Mouse (Mus musculus) heart, embryonic 15.5 days (tissue): ENCODE measurements around the gene Frrs1l. TPM values are rescaled to one million over a fixed set of nuclear protein-coding genes. Genes with fewer than 3 reads are reported as not detected.

Experiments
- ATAC-seq: fragments of 200-750 bp; cut with Nextera tagmentation; replicated peaks from 2 replicates; pipeline ENCODE4 v1.8.0; 2017; ENCODE audit warnings: low read depth, moderate TSS enrichment; ENCODE audit not compliant: insufficient number of reproducible peaks, insufficient read depth, low FRiP score
- H3K27ac ChIP-seq: fragments of 300-500 bp; sonication (generic); 2 replicates; pipeline ENCODE4 v1.5.1; 2015; ENCODE audit warnings: mild to moderate bottlenecking, inconsistent platforms
- H3K27me3 ChIP-seq: fragments of 300-500 bp; sonication (generic); 2 replicates; pipeline ENCODE4 v1.6.1; 2015; ENCODE audit warnings: inconsistent platforms
- H3K36me3 ChIP-seq: fragments of 300-500 bp; sonication (generic); 2 replicates; pipeline ENCODE4 v1.6.1; 2015; ENCODE audit warnings: mild to moderate bottlenecking, inconsistent platforms
- H3K4me1 ChIP-seq: fragments of 300-500 bp; sonication (generic); replicated peaks from 2 replicates; pipeline ENCODE4 v1.6.1; 2015; ENCODE audit warnings: inconsistent platforms
- H3K4me2 ChIP-seq: fragments of 300-500 bp; sonication (generic); 2 replicates; pipeline ENCODE4 v1.6.1; 2015; ENCODE audit warnings: inconsistent platforms, mild to moderate bottlenecking, moderate library complexity
- H3K4me3 ChIP-seq: fragments of 300-500 bp; sonication (generic); 2 replicates; pipeline ENCODE4 v1.5.1; 2015; ENCODE audit warnings: mild to moderate bottlenecking, inconsistent platforms
- H3K9ac ChIP-seq: fragments of 300-500 bp; sonication (generic); 2 replicates; pipeline ENCODE4 v1.6.1; 2015; ENCODE audit warnings: mild to moderate bottlenecking, inconsistent platforms
- H3K9me3 ChIP-seq: fragments of 300-500 bp; sonication (generic); replicated peaks from 2 replicates; pipeline ENCODE4 v1.6.1; 2016; ENCODE audit warnings: inconsistent platforms
- WGBS: fragments of 180-500 bp; shearing (Covaris S2); methylation state at CpG from one replicate; pipeline ENCODE4 v1.1.7; 2015; ENCODE audit warnings: mixed read lengths; 5-methylcytosine and 5-hydroxymethylcytosine counted together
- polyA plus RNA-seq: library from polyadenylated mRNA; unstranded; fragments of >200 nt; fragmentation: Nextera tagmentation; extraction: Ambion mirVana; gene quantifications from 2 replicates; pipeline ENCODE4 v1.2.1, GENCODE M21; 2015

Frrs1l gene
- polyA plus RNA-seq: 0.28 and 0.38 TPM in 2 replicates

DNA sequence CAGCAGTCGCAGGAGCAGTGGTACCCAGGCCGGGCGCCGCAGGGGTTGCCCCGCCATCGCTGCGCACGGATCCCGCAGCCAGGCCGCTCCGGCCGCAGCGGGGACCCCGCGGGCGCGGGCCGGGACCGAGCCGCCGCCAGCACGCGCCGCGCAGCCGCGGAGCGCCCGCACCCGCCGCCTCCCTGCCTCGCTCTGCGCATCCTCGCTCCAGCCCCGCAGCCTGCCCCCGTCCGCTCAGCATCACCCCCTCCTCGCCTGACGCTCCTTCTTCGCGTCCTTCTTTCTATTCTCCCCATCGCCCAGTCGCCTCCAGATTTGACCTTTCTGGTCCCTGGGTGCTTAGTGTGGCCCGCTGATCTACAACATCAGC lies at the start of gene Frrs1l:
Frrs1l (minus strand) TSS at position 177 of the 370 bp plus-strand sequence.
- Histone ChIP-seq H3K27ac (no peak within 1 kb of the TSS), H3K4me2 (peak within 1 kb of the TSS; percentile 99), H3K27me3 (peaks cover 44% of the 10 kb centered on the region), H3K9me3 (no peaks in the 10 kb centered on the region), H3K4me1 (peaks cover 11% of the 10 kb centered on the region), H3K4me3 (peak within 1 kb of the TSS; percentile 62), H3K9ac (peak within 1 kb of the TSS; percentile 55), H3K36me3 (no peaks in the 10 kb centered on the region)
- WGBS: under 1% methylated on average over 44 of the region's 44 CpGs
- ATAC-seq: 0 out of 2 replicates have a peak, but pooled peaks have one; percentile 43

GRCm38 (mm10) chr4:57039127-57040031 lies 49.2 kb upstream of the Frrs1l start:
- ATAC-seq: no peak
- no peak overlapping the region for H3K9ac ChIP-seq

DNA sequence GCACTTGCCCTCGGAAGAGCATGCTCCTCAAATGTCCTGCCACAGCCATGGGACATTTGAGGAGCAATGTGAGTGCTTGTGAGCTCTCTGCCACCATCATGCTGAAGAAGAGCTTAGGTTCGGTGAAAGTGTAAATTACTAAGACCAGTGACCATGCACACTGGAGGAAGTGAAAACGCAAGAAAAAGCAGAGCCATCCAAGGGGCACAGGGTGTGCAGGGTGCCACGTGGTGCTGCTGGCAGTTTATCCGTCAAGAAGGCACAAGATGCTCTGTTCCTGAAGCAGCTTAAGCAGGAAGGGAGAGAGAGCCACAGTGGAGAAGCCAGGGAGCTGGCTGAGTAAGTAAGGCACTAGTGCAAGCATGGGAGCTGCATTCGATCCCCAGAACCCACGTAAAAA lies 47.4 kb upstream of the Frrs1l start:
- H3K36me3 ChIP-seq: no peaks in the 10 kb centered on the region
- H3K4me3 ChIP-seq: no peak overlapping the region
- H3K4me2 ChIP-seq: no peak overlapping the region
- peaks cover 7% of the 10 kb centered on the region for H3K4me1 ChIP-seq
- peaks cover 8% of the 10 kb centered on the region for H3K27me3 ChIP-seq
- no peak overlapping the region for H3K9ac ChIP-seq
- no peak for ATAC-seq
- H3K27ac ChIP-seq: no peak overlapping the region
- no peaks in the 10 kb centered on the region for H3K9me3 ChIP-seq
- 66% methylated on average over 7 of the region's 7 CpGs for WGBS

More at GRCm38 (mm10) chr4:57039127-57040031, 49.2 kb upstream of the Frrs1l start:
- H3K4me2 ChIP-seq: peak overlapping the region; percentile 41
- no peaks in the 10 kb centered on the region for H3K36me3 ChIP-seq
- peak overlapping the region; percentile 18; the same call in 1 of the 2 replicates for H3K4me3 ChIP-seq
- H3K27me3 ChIP-seq: peaks cover 8% of the 10 kb centered on the region
- 9% methylated on average over 23 of the region's 23 CpGs for WGBS
- no peak overlapping the region for H3K27ac ChIP-seq
- H3K4me1 ChIP-seq: peaks cover 7% of the 10 kb centered on the region
- no peaks in the 10 kb centered on the region for H3K9me3 ChIP-seq

- Histone ChIP-seq H3K4me2 (no peak overlapping the region), H3K9me3 (no peaks in the 10 kb centered on the region), H3K27ac (no peak overlapping the region), H3K4me1 (peaks cover under 1% of the 10 kb centered on the region; the same call in 1 of the 2 replicates), H3K27me3 (peaks cover 8% of the 10 kb centered on the region), H3K9ac (no peak overlapping the region), H3K36me3 (no peaks in the 10 kb centered on the region), H3K4me3 (no peak overlapping the region)
- 70% methylated on average over 5 of the region's 5 CpGs for WGBS
- ATAC-seq: no peak
Measured at GRCm38 (mm10) chr4:57034169-57034568, 44.0 kb upstream of the Frrs1l start.

DNA sequence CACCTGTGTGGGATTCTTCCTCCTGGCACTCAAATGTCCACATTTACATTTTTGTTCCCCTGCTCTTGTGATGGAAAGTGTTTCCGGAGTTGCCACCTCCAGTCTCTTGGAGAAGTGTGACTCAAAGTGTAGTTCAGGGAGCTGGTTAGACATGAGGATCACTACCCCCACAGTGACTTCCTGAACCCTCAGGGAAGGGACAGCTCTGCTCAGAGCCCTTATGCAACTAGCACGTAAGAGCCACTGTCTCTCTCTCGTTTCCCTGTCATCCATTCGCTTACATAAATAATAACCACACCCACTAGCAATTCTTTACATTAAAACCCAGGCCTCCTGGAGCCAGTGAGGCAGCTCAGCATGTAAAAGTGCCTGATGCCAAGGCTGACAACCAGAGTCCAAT lies 41.2 kb upstream of the Frrs1l start:
- Histone ChIP-seq H3K9me3 (no peaks in the 10 kb centered on the region), H3K9ac (no peak overlapping the region), H3K4me3 (no peak overlapping the region), H3K27ac (no peak overlapping the region), H3K36me3 (no peaks in the 10 kb centered on the region), H3K4me1 (no peaks in the 10 kb centered on the region), H3K4me2 (no peak overlapping the region), H3K27me3 (no peaks in the 10 kb centered on the region)
- no peak for ATAC-seq
- 63% methylated on average over 4 of the region's 4 CpGs for WGBS

- no peak overlapping the region for H3K27ac ChIP-seq
- H3K9ac ChIP-seq: no peak overlapping the region
- no peaks in the 10 kb centered on the region for H3K9me3 ChIP-seq
- H3K27me3 ChIP-seq: no peaks in the 10 kb centered on the region
- H3K4me3 ChIP-seq: no peak overlapping the region
- H3K4me2 ChIP-seq: no peak overlapping the region
- no peaks in the 10 kb centered on the region for H3K36me3 ChIP-seq
- H3K4me1 ChIP-seq: no peaks in the 10 kb centered on the region
- no peak for ATAC-seq
- WGBS: 55% methylated on average over 10 of the region's 10 CpGs
Measured at GRCm38 (mm10) chr4:57027954-57028353, 37.8 kb upstream of the Frrs1l start.

GRCm38 (mm10) chr4:57023527-57023926 lies 33.3 kb upstream of the Frrs1l start:
- Histone ChIP-seq H3K9me3 (no peaks in the 10 kb centered on the region), H3K4me3 (no peak overlapping the region), H3K36me3 (no peaks in the 10 kb centered on the region), H3K9ac (no peak overlapping the region), H3K4me2 (no peak overlapping the region), H3K27ac (no peak overlapping the region), H3K27me3 (no peaks in the 10 kb centered on the region), H3K4me1 (no peaks in the 10 kb centered on the region)
- 75% methylated on average over 3 of the region's 3 CpGs for WGBS
- no peak for ATAC-seq

- Histone ChIP-seq H3K4me2 (no peak overlapping the region), H3K9me3 (no peaks in the 10 kb centered on the region), H3K27ac (no peak overlapping the region), H3K4me1 (no peaks in the 10 kb centered on the region), H3K9ac (no peak overlapping the region), H3K4me3 (no peak overlapping the region), H3K36me3 (no peaks in the 10 kb centered on the region), H3K27me3 (peaks cover 5% of the 10 kb centered on the region; the same call in 1 of the 2 replicates)
- ATAC-seq: no peak
- 84% methylated on average over 3 of the region's 3 CpGs for WGBS
Measured at GRCm38 (mm10) chr4:57021288-57021687, 31.1 kb upstream of the Frrs1l start.

DNA sequence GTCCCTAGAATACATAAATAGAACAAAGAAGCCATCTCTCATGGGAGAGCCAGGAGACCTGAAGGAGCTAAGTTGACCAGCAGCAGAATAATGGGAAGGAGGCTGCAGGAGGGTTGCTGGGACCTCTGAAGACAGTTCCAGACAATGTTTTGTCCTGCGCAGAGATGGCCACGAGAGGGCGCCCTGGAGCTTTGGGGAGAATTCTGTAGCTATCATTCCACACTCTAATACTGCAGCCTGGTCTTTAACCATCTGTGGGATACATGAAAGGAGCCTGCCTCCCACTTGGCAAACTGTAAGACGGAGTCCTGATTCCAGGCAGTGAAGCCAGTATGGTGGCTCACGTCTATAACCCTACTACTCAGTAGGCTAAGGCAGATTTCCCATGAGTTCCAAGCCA lies 27.0 kb upstream of the Frrs1l start:
- Histone ChIP-seq H3K4me1 (no peaks in the 10 kb centered on the region), H3K27me3 (peaks cover 9% of the 10 kb centered on the region; the same call in 1 of the 2 replicates), H3K27ac (no peak overlapping the region), H3K4me2 (no peak overlapping the region), H3K9me3 (no peaks in the 10 kb centered on the region), H3K4me3 (no peak overlapping the region), H3K36me3 (no peaks in the 10 kb centered on the region), H3K9ac (no peak overlapping the region)
- ATAC-seq: no peak
- 38% methylated on average over 5 of the region's 5 CpGs for WGBS

GRCm38 (mm10) chr4:57016366-57017171 lies 26.4 kb upstream of the Frrs1l start:
- Histone ChIP-seq H3K4me1 (no peaks in the 10 kb centered on the region), H3K27ac (no peak overlapping the region), H3K4me3 (no peak overlapping the region), H3K27me3 (peaks cover 12% of the 10 kb centered on the region; the same call in 1 of the 2 replicates), H3K36me3 (no peaks in the 10 kb centered on the region), H3K4me2 (no peak overlapping the region), H3K9me3 (no peaks in the 10 kb centered on the region), H3K9ac (no peak overlapping the region)
- 49% methylated on average over 18 of the region's 18 CpGs for WGBS
- no peak for ATAC-seq

DNA sequence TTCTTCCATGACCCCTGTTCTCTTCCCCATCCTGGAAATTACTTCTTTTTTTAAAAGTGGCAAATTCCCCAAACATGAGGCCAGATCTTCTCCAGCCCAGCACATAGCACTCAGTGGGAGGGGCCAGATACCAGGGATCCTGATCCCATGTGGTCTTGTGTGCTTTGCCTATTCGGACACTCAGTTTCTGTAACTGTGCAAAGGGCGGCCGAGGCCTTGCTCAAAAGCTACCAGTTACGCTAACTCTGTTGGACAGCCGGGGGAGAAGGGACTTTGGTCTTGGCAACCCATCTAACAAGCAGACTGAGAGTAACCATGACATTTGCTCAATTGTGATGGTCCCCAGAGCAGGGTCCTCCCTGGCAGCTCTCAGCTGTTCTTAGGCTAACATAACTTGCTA lies 24.8 kb upstream of the Frrs1l start:
- no peak for ATAC-seq
- Histone ChIP-seq H3K27me3 (peaks cover 15% of the 10 kb centered on the region; the same call in 1 of the 2 replicates), H3K4me1 (peaks cover 3% of the 10 kb centered on the region; the same call in 1 of the 2 replicates)

More for the DNA sequence above, 24.8 kb upstream of the Frrs1l start:
- Histone ChIP-seq H3K4me3 (no peak overlapping the region), H3K9ac (no peak overlapping the region), H3K36me3 (no peaks in the 10 kb centered on the region), H3K27ac (no peak overlapping the region), H3K9me3 (no peaks in the 10 kb centered on the region), H3K4me2 (no peak overlapping the region)
- 91% methylated on average over 5 of the region's 5 CpGs for WGBS
